Mouse (Mus musculus): ENCODE results near the gene Kidins220.

Kidins220 gene

GRCm38 (mm10) chr12:25109971-25110681 is 135.4 kb downstream of the Kidins220 start:
- no peak for DNase-seq (ENCODE audit: extremely low read depth, low read depth)

- DNase-seq (ENCODE audit: extremely low read depth, low read depth) = no peak
These were observed 136.0 kb downstream of the Kidins220 start for GRCm38 (mm10) chr12:25110682-25111078.
